9 mouse cellular contexts compared by ENCODE assay signal in genomic region chr6:37419445-37419941, GRCm38 (mm10). TPM values are rescaled to one million over a fixed set of nuclear protein-coding genes. Genes with fewer than 3 reads are reported as not detected.
A peak's percentile ranks its signal among the peaks of the same experiment; 100 is the strongest.
DNase-seq lines count a peak whose midpoint lies in the region; ATAC-seq and TF ChIP-seq lines count a peak whose summit lies in the region.
"Had no signal": no experiment of that assay in that cellular context is flagged by ENCODE, and none has a peak within 500 bp of the region (broad histone marks: within the 10 kb centered on the region; RNA-seq: fewer than 3 reads in every experiment).

No protein-coding gene starts in this region.

- peak; percentile 44 for DNase-seq in midbrain, postnatal 0 days (ENCODE audit: low spot score)
- DNase-seq in layer of hippocampus, postnatal 10 days (ENCODE audit: low spot score in 2 of 2), result peak; percentile 49 to 54
- peak; percentile 91 to 93 for DNase-seq in right cerebral cortex, adult 2 months (ENCODE audit: low spot score in 2 of 2)
- DNase-seq in cerebellum, adult 8-10 months, result no peak
- DNase-seq in urinary bladder, postnatal 25 days (ENCODE audit: low spot score), result no peak

- no peak overlapping the region for H3K4me2 ChIP-seq in midbrain, postnatal 0 days (ENCODE audit: low read depth, low read length, poor library complexity, severe bottlenecking)
- H3K4me2 ChIP-seq in midbrain, embryonic 16.5 days (ENCODE audit: low read length), result no peak overlapping the region
- H3K4me2 ChIP-seq in heart, embryonic 15.5 days, result peak overlapping the region; percentile 34; the same call in 1 of the 2 replicates

- TF ChIP-seq CTCF in midbrain, postnatal 0 days (IDR thresholded peaks at IDR 0.05), result no peak
- no peak for TF ChIP-seq CTCF in embryonic fibroblast, embryonic 13.5 days (IDR thresholded peaks at IDR 0.05; ENCODE audit: borderline replicate concordance, insufficient read depth, low read length)

- H3K27me3 ChIP-seq in midbrain, postnatal 0 days (ENCODE audit: insufficient read depth, low read length), result no peaks in the 10 kb centered on the region
- no peaks in the 10 kb centered on the region for H3K27me3 ChIP-seq in midbrain, embryonic 16.5 days (ENCODE audit: control insufficient read depth, insufficient read depth, low read depth, low read length)
- H3K27me3 ChIP-seq in heart, embryonic 15.5 days, result no peaks in the 10 kb centered on the region
- H3K27me3 ChIP-seq: neural tube, embryonic 12.5 days had no signal

- no peaks in the 10 kb centered on the region for H3K4me1 ChIP-seq in midbrain, postnatal 0 days (ENCODE audit: insufficient read depth, low read length)
- H3K4me1 ChIP-seq in midbrain, embryonic 16.5 days (ENCODE audit: control insufficient read depth, insufficient read depth, low read length), result no peaks in the 10 kb centered on the region
- peaks cover 21% of the 10 kb centered on the region for H3K4me1 ChIP-seq in embryonic fibroblast, embryonic 13.5 days (ENCODE audit: control insufficient read depth, insufficient read depth, low read length)
- H3K4me1 ChIP-seq in heart, embryonic 15.5 days (replicated peaks), result peaks cover 80% of the 10 kb centered on the region
- H3K4me1 ChIP-seq: neural tube, embryonic 12.5 days had no signal

- no peaks in the 10 kb centered on the region for H3K36me3 ChIP-seq in midbrain, postnatal 0 days (ENCODE audit: insufficient read depth, low read length)
- H3K36me3 ChIP-seq in midbrain, embryonic 16.5 days (ENCODE audit: control insufficient read depth, insufficient read depth, low read length), result no peaks in the 10 kb centered on the region
- no peaks in the 10 kb centered on the region for H3K36me3 ChIP-seq in heart, embryonic 15.5 days
- H3K36me3 ChIP-seq: neural tube, embryonic 12.5 days had no signal

- 0 out of 2 replicates have a peak overlapping the region, but pooled peaks have one; percentile 18 for H3K27ac ChIP-seq in midbrain, postnatal 0 days (ENCODE audit: low read depth, low read length)
- H3K27ac ChIP-seq in midbrain, embryonic 16.5 days (ENCODE audit: low read length), result no peak overlapping the region
- H3K27ac ChIP-seq in embryonic fibroblast, embryonic 13.5 days (ENCODE audit: insufficient read depth, low read length), result peak overlapping the region; percentile 92
- H3K27ac ChIP-seq in heart, embryonic 15.5 days, result peak overlapping the region; percentile 71
- H3K27ac ChIP-seq: neural tube, embryonic 12.5 days had no signal

- H3K9ac ChIP-seq in midbrain, postnatal 0 days (replicated peaks; ENCODE audit: low read length, poor library complexity, severe bottlenecking), result no peak overlapping the region
- H3K9ac ChIP-seq in midbrain, embryonic 16.5 days (ENCODE audit: low read depth, low read length), result no peak overlapping the region
- H3K9ac ChIP-seq in heart, embryonic 15.5 days, result no peak overlapping the region
- H3K9ac ChIP-seq: neural tube, embryonic 12.5 days had no signal

- ATAC-seq in midbrain, postnatal 0 days (ENCODE audit: low FRiP score), result no peak
- ATAC-seq in midbrain, embryonic 16.5 days, result no peak
- ATAC-seq in heart, embryonic 15.5 days (replicated peaks; ENCODE audit: insufficient number of reproducible peaks, insufficient read depth, low FRiP score, low read depth), result no peak; the same call in 1 of the 2 replicates

- 86% methylated on average over 17 of the region's 17 CpGs for WGBS in midbrain, postnatal 0 days
- 87% methylated on average over 17 of the region's 17 CpGs for WGBS in midbrain, embryonic 16.5 days
- 51% methylated on average over 17 of the region's 17 CpGs for WGBS in heart, embryonic 15.5 days

- H3K4me3 ChIP-seq in midbrain, postnatal 0 days (ENCODE audit: low read depth, low read length), result no peak overlapping the region
- H3K4me3 ChIP-seq in midbrain, embryonic 16.5 days (ENCODE audit: low read depth, low read length), result no peak overlapping the region
- H3K4me3 ChIP-seq in embryonic fibroblast, embryonic 13.5 days (ENCODE audit: insufficient read depth, low read length), result no peak overlapping the region
- no peak overlapping the region for H3K4me3 ChIP-seq in heart, embryonic 15.5 days
- H3K4me3 ChIP-seq: neural tube, embryonic 12.5 days had no signal

- H3K9me3 ChIP-seq in midbrain, postnatal 0 days (ENCODE audit: low read length), result no peaks in the 10 kb centered on the region
- H3K9me3 ChIP-seq in midbrain, embryonic 16.5 days (replicated peaks; ENCODE audit: control insufficient read depth, low read length, poor library complexity, severe bottlenecking), result no peaks in the 10 kb centered on the region
- H3K9me3 ChIP-seq in heart, embryonic 15.5 days (replicated peaks), result no peaks in the 10 kb centered on the region
- H3K9me3 ChIP-seq: neural tube, embryonic 12.5 days had no signal

- TF ChIP-seq POLR2A in embryonic fibroblast, embryonic 13.5 days (IDR thresholded peaks at IDR 0.05; ENCODE audit: low read depth, low read length), result peak; percentile 27; the same call in 1 of the 2 replicates

RNA-seq across cellular contexts. Expression of gene Creb3l2, which starts 22.5 kb away (rescaled TPM):
- total RNA-seq in midbrain, postnatal 0 days (2014; rRNA removed), result 3.9 and 4.5 TPM in 2 replicates
- 1.9 and 2.1 TPM in 2 replicates for polyA plus RNA-seq in midbrain, postnatal 0 days (2015; fragmentation: Nextera tagmentation; extraction: Ambion mirVana)
- 2.3 and 2.6 TPM in 2 replicates for polyA plus RNA-seq in midbrain, embryonic 16.5 days (2015; fragmentation: Nextera tagmentation; extraction: Ambion mirVana)
- 55.0 and 62.8 TPM in 2 replicates for polyA plus RNA-seq in embryonic fibroblast, embryonic 13.5 days (2011; ENCODE audit: insufficient read length, low read depth, missing spikeins)
- 26.7 and 33.6 TPM in 2 replicates for polyA plus RNA-seq in heart, embryonic 15.5 days (2015; fragmentation: Nextera tagmentation; extraction: Ambion mirVana)
- 1 to 10 TPM; 6.5 to 7.5 TPM for total RNA-seq in layer of hippocampus, postnatal 10 days (2021)

Comparison
In these comparisons a context has a peak if more than half of its experiments do, and no peak if none do; other contexts are left out.
1. DNase-seq: peak in midbrain, postnatal 0 days (single experiment), layer of hippocampus, postnatal 10 days (2 of 2) and right cerebral cortex, adult 2 months (2 of 2); none in cerebellum, adult 8-10 months (single experiment) and urinary bladder, postnatal 25 days (single experiment).